Mouse (Mus musculus) embryo, embryonic 11 days (tissue): ENCODE results near the gene Uvrag.

Source experiments
- DNase-seq: peaks from one replicate; pipeline ENCODE4 v3.0.0-alpha.2; 2015

Uvrag gene

DNA sequence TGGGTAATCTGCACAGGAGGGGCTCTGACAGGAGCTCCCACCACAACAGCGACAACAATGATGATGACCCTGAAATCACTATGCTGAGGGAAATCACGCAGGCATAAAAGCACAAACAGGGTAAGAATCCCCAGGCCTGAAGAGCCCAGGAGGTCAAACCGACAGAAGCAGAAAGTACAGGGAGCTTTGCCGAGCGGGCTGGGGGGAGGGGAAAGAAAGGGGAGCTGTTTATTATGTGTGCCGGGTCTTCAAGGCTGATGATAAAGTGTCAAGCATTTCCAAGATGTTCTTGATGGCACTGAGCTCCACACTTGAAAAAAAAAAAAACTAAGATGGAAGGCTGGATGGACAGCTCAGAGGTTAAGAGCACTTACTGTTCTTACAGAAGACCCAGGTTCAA is 4.2 kb downstream of the Uvrag start:
- DNase-seq = no peak

- no peak for DNase-seq
These were observed 7.0 kb downstream of the Uvrag start for GRCm38 (mm10) chr7:99133811-99134402.

GRCm38 (mm10) chr7:99132597-99132996 is 8.3 kb downstream of the Uvrag start:
- DNase-seq = no peak

DNA sequence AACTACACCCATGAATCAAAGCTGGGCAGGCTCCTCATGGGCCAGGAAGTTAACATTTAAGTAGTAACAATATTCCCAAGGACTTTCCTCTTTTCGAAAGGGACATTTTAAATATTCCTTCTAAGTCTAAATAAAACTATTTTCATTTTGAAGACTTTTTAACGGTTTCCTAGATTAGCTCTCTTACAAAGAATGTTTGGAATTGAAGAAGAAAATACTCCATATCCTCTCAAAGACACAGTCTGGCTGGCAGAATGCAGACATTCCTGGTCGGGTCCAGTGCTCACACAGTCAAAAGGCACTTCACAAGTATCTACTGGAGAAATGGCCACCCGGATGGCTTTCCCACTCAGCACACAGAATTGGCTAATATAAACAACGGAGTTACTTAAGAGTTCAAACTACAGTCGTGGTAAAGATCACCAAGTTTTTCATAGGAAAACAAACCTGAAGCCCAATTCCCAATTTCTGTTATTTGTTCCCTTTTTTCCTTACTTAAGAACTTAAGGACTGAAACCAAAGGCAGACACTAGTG is 9.1 kb downstream of the Uvrag start:
- no peak for DNase-seq

GRCm38 (mm10) chr7:99128965-99129364 is 12.0 kb downstream of the Uvrag start:
- no peak for DNase-seq

GRCm38 (mm10) chr7:99128020-99128950 is 12.7 kb downstream of the Uvrag start:
- peak; percentile 27 for DNase-seq

GRCm38 (mm10) chr7:99126057-99126456 is 14.9 kb downstream of the Uvrag start:
- no peak for DNase-seq

DNA sequence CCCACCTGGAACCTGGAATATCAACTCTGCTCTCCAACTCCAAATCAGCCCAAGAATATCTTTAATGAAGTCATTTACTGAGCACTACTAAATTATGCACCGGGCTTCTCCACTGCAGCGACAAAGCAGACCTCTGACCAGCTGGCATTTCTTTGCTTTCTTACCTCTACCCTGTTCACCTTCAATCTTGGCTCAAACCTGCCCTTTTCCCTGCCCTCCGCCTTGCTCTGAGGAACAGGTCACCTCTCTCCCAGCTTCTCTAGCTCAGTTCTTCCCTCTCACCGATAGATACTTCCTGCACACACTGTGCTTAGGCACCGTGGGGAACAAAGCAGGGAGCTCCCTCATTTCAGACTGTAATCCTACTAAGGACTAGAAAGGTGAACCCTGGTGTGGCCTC is 18.3 kb downstream of the Uvrag start:
- DNase-seq = no peak

DNA sequence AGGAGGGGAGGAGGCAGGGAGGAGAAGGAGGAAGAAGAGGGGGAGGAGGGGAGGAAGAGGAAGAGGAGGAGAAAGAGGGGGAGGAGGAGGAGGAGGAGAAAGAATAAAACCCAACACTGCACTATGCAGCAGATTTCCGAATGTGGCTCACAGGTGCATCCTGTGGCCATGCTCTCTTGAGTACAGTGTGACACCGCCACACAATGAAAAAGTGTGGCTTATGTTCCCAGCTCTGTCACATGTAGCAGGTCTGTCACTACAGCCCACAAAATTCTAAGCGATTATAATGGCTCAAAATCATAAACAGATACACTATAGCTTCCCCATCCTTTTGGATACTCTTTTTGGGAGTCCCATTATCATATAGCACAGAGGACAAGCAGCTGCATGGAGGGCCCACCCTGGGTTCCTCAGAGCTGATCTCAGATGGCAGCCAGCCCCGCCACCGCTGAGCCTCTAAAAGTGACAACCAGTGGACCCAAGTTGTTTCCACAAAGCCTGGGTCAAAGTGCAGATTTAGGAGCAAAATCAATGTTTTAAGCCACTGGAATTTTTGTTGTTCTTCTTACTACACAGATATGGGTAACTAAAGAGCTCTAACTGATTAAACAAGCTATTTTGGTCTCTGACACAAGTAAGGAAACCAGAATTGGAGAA is 19.9 kb downstream of the Uvrag start:
- DNase-seq = no peak

- DNase-seq = no peak
These were observed 20.9 kb downstream of the Uvrag start for GRCm38 (mm10) chr7:99120082-99120481.

- no peak for DNase-seq
These were observed 24.2 kb downstream of the Uvrag start for GRCm38 (mm10) chr7:99116781-99117180.

DNA sequence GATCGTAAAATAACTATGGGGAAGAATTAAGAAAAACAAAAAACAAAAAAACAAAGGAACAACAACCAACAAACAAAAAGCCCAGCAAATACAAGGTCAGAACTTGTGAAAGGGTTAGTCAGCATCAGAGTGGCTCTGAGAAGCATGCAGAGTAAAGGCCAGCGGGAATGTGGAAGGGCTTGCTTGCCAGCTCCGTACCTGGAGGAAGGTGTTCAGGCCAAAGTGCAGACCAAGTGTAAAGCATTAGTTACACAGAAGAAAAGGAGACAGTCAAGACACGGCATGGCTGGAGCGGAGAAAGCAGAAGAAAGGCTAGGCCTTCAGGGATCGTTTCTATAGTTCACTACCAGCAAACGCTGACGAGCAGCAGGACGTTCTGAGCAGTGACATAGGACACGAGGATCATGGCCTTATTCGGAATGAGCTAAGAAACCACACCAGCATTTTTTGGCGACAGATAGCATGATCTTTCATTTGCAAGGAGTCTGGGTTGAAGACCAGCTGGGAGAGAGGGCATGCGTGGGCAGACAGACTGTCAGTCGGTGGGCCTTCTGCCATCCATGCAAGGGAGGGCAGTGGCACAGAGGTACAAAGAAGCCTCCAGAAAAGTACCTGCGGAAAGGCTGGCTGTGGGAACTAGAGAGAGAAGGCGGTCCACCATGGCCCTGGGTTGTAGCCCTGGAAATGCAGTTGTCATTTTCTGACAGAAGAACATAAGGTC is 26.8 kb downstream of the Uvrag start:
- no peak for DNase-seq

DNA sequence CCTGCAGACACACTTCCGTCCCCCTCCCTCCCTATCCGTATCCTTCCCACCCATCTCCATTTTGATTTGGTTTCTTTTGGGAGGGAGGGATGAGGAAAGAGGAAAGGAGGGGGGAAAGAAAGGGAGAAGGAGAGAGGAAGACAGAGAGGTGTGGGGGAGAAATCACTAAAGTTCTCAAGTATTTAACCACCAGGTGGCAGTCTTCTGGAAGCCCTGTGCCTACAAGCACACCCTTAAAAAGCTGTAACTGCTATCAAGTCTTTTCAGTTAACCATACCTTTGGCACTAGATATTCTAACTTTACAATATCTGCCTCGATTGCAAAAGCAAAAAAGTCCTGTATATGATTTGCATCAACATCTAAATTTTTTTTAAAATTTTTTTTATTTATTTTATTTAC is 33.4 kb downstream of the Uvrag start:
- peak; percentile 86 for DNase-seq

- no peak for DNase-seq
These were observed 34.1 kb downstream of the Uvrag start for GRCm38 (mm10) chr7:99106714-99107270.

GRCm38 (mm10) chr7:99101767-99102593 is 39.0 kb downstream of the Uvrag start:
- DNase-seq = peak; percentile 69

DNA sequence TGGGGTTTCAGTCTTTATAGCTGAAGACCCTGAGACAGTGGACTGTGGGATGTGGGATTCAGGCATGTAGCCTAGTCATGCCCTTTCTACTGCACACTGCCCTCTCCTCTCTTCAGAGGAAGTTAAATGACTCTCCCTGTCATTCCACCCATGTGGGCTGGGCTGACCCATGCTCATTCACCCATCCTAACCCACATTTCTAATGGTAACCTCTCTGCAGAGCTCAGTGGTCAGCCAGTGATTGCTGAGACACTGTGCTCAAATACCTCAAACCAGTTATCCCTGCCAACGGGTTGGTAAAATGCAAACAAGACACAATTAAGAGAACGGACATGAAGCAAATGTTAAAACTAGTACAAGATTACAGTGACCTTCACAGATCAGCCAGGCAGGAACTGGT is 39.9 kb downstream of the Uvrag start:
- DNase-seq = no peak

- DNase-seq = no peak
These were observed 40.4 kb downstream of the Uvrag start for GRCm38 (mm10) chr7:99100573-99100972.

- no peak for DNase-seq
These were observed 40.9 kb downstream of the Uvrag start for GRCm38 (mm10) chr7:99100087-99100486.

GRCm38 (mm10) chr7:99097781-99098180 is 43.2 kb downstream of the Uvrag start:
- no peak for DNase-seq

- no peak for DNase-seq
These were observed 43.8 kb downstream of the Uvrag start for GRCm38 (mm10) chr7:99097128-99097527.

DNA sequence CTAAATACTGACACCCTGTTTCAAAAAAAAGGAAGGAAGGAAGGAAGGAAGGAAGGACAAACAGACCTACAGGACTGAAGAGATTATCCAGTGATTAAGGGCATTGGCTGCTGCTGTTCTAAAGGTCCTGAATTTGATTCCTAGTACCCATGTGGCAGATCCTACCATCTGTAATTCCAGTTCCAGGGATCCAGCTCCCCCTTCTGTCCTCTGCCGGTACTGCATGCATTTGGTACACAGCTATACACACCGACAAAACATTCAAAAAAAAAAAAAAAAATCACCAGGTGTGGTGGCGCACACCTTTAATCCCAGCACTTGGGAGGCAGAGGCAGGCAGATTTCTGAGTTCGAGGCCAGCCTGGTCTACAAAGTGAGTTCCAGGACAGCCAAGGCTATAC is 45.8 kb downstream of the Uvrag start:
- peak; percentile 42 for DNase-seq

- DNase-seq = no peak
These were observed 46.6 kb downstream of the Uvrag start for GRCm38 (mm10) chr7:99094336-99094735.
